Mouse (Mus musculus): ENCODE measurements around the gene Tmem231. TPM values are rescaled to one million over a fixed set of nuclear protein-coding genes. Genes with fewer than 3 reads are reported as not detected.

Tmem231 gene
- polyA plus RNA-seq, 1 experiment from 2014 or later = 18.6 TPM

DNA sequence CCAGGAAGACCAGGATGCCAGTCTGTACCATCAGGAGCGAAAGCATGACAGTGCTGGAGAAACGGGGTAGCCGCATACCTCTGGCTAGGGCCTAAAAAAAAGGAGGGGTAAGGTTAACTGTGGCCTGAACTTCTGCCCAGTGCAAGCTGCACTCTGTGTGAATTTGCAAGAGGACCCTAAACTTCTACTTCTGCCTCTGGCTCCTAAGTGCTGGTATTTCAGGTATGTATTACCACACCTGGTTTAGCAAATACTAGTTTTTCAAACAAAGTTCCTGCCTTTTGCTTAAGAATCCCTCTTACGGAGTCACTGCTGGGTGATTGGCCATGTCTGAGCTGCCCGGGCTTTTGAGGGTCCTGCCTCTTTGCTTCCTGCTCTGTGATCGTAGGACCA, 42.8 kb downstream of the Tmem231 start:
- WGBS = 61% methylated on average over 6 of the region's 6 CpGs

DNA sequence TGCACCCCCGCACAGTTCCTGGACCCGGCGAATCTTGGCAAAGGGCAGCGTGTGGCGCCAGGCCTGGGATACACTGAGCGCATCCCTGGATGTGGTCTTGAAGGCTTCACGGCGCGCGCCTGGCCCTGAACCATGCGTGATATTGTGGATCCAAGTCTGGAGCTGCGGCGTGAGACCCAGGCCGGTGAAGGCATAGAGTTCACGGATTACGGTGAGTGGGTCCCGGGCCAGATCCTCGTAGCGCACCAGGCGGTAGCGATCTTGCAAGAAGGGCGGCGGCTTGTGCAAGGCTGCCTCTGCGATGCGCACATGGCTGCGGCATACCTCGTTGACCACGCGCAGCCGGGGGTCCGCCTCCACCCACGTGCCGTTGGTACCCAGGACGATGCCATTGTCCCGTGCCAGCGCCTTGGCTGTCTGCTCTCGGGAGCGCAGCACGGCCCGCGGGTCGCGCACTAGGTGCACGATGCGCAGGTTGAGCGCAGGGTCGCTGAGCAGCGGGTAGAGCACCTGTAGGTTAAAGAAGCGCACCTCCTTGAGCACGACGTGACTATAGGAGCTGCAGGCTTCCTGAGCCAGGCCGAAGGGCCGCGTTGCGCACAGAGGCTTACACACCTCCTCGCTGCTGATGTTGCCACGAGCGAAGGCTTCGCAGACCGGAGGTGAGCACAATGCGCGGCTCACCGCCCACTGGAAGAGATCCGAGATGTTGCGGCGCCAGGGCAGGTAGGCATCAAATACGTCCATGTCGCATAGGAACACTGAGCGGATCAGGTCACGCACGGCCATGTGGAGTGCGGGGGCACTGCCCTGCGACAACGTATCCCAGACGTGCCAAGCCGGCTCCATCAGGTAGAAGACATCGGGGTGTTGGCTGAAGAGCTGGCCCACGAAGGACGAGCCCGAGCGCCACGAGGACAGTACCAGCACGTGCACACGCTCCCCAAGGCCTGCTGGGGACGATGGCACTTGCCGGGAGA, 43.5 kb downstream of the Tmem231 start:
- Histone ChIP-seq H3K9me3 (no peaks in the 10 kb centered on the region), H3K9ac (no peak overlapping the region), H3K36me3 (replicated peaks) (no peaks in the 10 kb centered on the region), H3K4me2 (peak overlapping the region; percentile 45), H3K27ac (no peak overlapping the region), H3K27me3 (peaks cover 49% of the 10 kb centered on the region), H3K4me3 (replicated peaks) (peak overlapping the region; percentile 28), H3K4me1 (peaks cover 7% of the 10 kb centered on the region; the same call in 1 of the 2 replicates)
- ATAC-seq (ENCODE audit: low FRiP score) = no peak
- 9% methylated on average over 86 of the region's 86 CpGs for WGBS

More for the DNA sequence above, 42.8 kb downstream of the Tmem231 start:
- H3K4me1 ChIP-seq = peaks cover 7% of the 10 kb centered on the region; the same call in 1 of the 2 replicates
- H3K9ac ChIP-seq = no peak overlapping the region
- no peak overlapping the region for H3K27ac ChIP-seq
- H3K27me3 ChIP-seq = peaks cover 49% of the 10 kb centered on the region
- no peak for ATAC-seq (ENCODE audit: low FRiP score)
- no peak overlapping the region for H3K4me2 ChIP-seq
- H3K9me3 ChIP-seq = no peaks in the 10 kb centered on the region
- H3K36me3 ChIP-seq (replicated peaks) = no peaks in the 10 kb centered on the region
- no peak overlapping the region; the same call in 1 of the 2 replicates for H3K4me3 ChIP-seq (replicated peaks)

DNA sequence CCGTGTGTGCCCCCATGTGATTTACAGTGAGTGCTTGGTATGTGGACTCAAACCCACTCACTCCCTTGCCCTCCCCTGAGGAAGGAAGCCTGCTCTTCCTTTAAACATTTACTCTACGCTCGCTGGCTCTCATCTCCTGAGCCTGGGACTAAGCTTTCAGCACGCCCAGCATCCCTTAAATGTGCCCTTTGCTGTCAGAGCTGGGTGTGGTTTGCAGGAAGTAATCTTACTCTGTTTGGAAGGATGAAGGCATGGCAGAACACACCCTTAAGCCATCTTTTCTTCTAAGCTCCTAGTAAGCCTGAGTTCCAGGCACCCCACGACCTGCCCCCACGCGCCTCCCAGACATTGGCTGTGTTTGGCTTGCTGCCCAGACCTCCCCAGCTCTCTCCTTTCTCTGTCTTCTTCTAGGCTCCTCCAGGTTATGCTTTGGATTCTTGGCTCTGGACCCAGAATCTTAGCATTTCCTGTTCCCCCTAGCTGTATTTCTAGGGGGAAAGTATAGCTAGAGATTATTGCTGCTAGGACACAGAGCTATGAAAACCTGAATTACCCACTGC, 45.5 kb downstream of the Tmem231 start:
- H3K27me3 ChIP-seq = peaks cover 49% of the 10 kb centered on the region
- H3K4me1 ChIP-seq = peaks cover 7% of the 10 kb centered on the region; the same call in 1 of the 2 replicates
- H3K9me3 ChIP-seq = no peaks in the 10 kb centered on the region
- no peak for ATAC-seq (ENCODE audit: low FRiP score)
- H3K27ac ChIP-seq = no peak overlapping the region
- no peak overlapping the region for H3K9ac ChIP-seq
- H3K4me3 ChIP-seq (replicated peaks) = no peak overlapping the region
- no peak overlapping the region for H3K4me2 ChIP-seq
- H3K36me3 ChIP-seq (replicated peaks) = no peaks in the 10 kb centered on the region
- 48% methylated on average over 7 of the region's 7 CpGs for WGBS

DNA sequence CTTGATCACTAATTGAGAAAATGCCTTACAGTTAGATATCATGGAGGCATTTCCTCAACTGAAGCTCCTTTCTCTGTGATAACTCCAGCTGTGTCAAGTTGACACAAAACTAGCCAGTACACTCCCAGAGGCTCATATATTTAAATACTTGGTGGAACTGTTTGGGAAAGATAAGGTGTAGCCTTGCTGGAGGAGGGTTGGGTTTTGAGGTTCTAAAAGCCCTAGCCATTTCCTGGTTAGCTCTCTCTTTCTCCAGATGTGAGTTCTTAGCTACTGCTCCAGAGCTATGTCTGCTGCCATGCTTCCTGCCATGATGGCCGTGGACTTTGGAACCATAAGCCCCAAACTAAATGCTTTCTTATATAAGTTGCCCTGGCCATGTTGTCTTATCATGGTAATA, 46.2 kb downstream of the Tmem231 start:
- H3K4me3 ChIP-seq (replicated peaks) = no peak overlapping the region
- ATAC-seq (ENCODE audit: low FRiP score) = no peak
- H3K27ac ChIP-seq = no peak overlapping the region
- H3K9ac ChIP-seq = no peak overlapping the region
- peaks cover 47% of the 10 kb centered on the region for H3K27me3 ChIP-seq
- H3K9me3 ChIP-seq = no peaks in the 10 kb centered on the region
- peaks cover 7% of the 10 kb centered on the region; the same call in 1 of the 2 replicates for H3K4me1 ChIP-seq
- 89% methylated on average over 1 of the region's 1 CpGs for WGBS
- H3K4me2 ChIP-seq = no peak overlapping the region
- H3K36me3 ChIP-seq (replicated peaks) = no peaks in the 10 kb centered on the region

DNA sequence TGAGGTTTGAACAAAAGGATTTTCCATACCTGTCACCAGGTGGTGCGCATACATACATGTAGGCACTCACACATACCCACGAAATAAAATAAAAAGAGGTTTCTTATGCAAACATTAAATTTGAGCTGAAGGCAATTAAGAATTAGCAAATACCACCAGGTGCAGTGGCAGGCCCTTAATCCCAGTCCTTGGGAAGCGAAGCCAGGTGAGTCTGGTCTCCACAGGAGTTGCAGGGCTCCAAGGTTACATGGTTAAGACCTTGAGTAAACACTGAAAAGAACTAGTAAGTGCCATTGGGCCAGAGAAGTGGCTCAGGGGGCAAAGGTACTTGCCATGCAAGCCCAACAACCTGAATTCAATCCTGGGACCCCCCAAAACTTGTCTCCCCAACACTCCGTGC, 50.1 kb downstream of the Tmem231 start:
- H3K27me3 ChIP-seq = peaks cover 8% of the 10 kb centered on the region
- H3K4me3 ChIP-seq (replicated peaks) = no peak overlapping the region
- H3K36me3 ChIP-seq (replicated peaks) = no peaks in the 10 kb centered on the region
- H3K4me2 ChIP-seq = no peak overlapping the region
- no peak overlapping the region for H3K9ac ChIP-seq
- no peaks in the 10 kb centered on the region for H3K9me3 ChIP-seq
- no peak for ATAC-seq (ENCODE audit: low FRiP score)
- no peaks in the 10 kb centered on the region for H3K4me1 ChIP-seq
- WGBS = 88% methylated on average over 4 of the region's 4 CpGs
- no peak overlapping the region for H3K27ac ChIP-seq

DNA sequence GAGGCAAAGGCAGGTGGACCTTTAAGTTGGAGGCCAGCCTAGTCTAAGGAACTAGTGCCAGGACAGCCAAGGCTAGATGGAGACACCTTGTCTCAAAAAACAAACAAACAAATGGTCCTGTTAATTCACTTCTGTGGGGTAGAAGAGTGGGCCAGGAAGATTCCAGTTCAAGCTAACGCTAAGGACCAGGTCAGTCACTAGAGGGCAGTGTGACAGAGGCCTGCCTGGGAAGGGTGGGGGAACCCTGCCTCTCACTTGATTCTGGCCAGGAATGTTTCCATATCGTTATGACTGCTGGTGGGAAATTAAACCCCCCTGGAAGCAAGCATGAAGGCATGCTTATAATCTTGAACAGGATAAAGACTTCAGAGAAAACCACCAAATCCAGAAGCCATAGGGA, 52.1 kb downstream of the Tmem231 start:
- WGBS = 7% methylated on average over 2 of the region's 2 CpGs
- no peak overlapping the region for H3K9ac ChIP-seq
- no peak for ATAC-seq (ENCODE audit: low FRiP score)
- no peaks in the 10 kb centered on the region for H3K4me1 ChIP-seq
- H3K27me3 ChIP-seq = no peaks in the 10 kb centered on the region; the same call in 1 of the 2 replicates
- H3K27ac ChIP-seq = no peak overlapping the region
- no peak overlapping the region for H3K4me3 ChIP-seq (replicated peaks)
- H3K4me2 ChIP-seq = no peak overlapping the region
- H3K36me3 ChIP-seq (replicated peaks) = no peaks in the 10 kb centered on the region
- H3K9me3 ChIP-seq = no peaks in the 10 kb centered on the region

DNA sequence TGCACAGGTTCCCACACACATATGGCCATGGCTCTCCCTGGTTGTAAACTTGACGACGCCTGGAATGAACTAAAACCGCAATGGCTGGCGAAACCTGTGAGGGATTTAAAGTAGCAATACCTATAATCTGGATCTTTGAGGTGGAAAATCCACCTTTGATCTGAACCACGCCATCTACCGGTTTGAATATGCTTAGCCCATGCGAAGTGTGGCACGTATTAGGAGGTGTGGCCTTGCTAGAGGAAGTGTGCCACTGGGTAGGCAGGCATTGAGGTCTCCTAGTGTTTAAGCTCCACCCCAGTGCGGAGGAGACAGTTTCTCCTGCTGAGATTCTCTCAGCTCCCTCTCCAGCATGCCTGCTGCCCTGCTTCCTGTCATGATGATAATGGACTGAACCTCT, 56.0 kb downstream of the Tmem231 start:
- Histone ChIP-seq H3K4me2 (no peak overlapping the region), H3K27ac (no peak overlapping the region), H3K9me3 (no peaks in the 10 kb centered on the region), H3K27me3 (no peaks in the 10 kb centered on the region), H3K4me3 (replicated peaks) (no peak overlapping the region), H3K9ac (no peak overlapping the region), H3K36me3 (replicated peaks) (no peaks in the 10 kb centered on the region), H3K4me1 (peaks cover 7% of the 10 kb centered on the region)
- ATAC-seq (ENCODE audit: low FRiP score) = no peak
- 67% methylated on average over 9 of the region's 9 CpGs for WGBS

DNA sequence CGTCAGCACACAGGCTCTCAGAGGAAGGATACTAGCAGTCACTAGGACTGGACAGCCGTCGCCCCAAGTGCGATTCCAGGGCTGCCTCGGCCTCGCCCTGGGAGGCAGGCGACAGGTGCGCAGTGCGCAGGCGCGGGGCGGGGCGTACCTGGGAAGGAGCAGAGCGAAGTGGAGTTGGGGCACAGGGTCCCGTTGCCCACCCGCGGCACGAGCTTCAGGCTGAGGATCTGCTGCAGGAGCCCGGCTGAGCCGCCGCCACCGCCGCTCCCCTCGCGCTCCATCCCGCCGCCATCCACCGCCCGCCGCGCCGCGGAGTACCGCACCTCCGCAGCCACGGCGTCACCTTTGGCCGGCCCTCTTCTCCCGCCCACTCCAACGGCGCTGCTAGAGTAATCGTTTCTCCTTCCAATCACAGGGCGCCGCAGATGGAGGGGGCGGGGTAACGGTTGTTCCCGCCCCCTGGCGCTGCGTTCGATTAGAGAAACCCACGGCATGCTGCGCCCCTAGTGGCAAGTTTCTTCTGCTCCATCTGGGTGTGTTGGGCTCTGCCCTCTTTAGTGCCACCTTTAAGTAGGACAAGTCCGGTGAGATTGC, 57.2 kb downstream of the Tmem231 start, which contains the start of gene Tmem170:
Gene Tmem170 (minus strand): TSS at position 396 of the 594 bp plus-strand sequence.
- Histone ChIP-seq H3K9me3 (no peaks in the 10 kb centered on the region), H3K4me2 (peak within 1 kb of the TSS; percentile 79), H3K4me1 (peaks cover 7% of the 10 kb centered on the region), H3K4me3 (replicated peaks) (peak within 1 kb of the TSS; percentile 83), H3K9ac (peak within 1 kb of the TSS; percentile 66), H3K36me3 (replicated peaks) (no peaks in the 10 kb centered on the region), H3K27ac (peak within 1 kb of the TSS; percentile 63), H3K27me3 (no peaks in the 10 kb centered on the region)
- ATAC-seq (ENCODE audit: low FRiP score) = peak; percentile 99
- WGBS = under 1% methylated on average over 43 of the region's 53 CpGs

DNA sequence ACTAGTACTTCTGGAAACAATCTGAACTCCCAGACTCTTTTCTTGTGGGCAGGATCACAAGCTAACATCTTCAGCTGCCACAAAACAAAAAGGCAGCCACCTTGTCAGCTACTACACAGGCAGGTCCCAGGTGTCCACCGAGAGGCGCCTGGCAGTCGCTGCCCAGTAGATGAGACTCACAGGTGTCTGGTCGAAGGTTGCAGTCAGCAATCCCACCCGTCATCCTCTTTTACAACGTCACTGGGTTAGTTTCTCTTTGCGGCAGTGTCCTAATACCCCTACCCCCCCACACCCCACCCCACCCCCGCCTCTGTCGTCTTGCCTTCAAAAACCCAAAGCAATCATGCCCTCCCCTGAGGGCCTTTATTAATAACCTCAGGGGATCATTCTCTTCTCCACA, 57.9 kb downstream of the Tmem231 start:
- H3K27me3 ChIP-seq = no peaks in the 10 kb centered on the region
- peak overlapping the region; percentile 66 for H3K9ac ChIP-seq
- peak overlapping the region; percentile 83 for H3K4me3 ChIP-seq (replicated peaks)
- no peak for ATAC-seq (ENCODE audit: low FRiP score)
- no peak overlapping the region for H3K27ac ChIP-seq
- peak overlapping the region; percentile 79 for H3K4me2 ChIP-seq
- H3K4me1 ChIP-seq = peaks cover 7% of the 10 kb centered on the region
- 22% methylated on average over 9 of the region's 9 CpGs for WGBS
- no peaks in the 10 kb centered on the region for H3K9me3 ChIP-seq
- H3K36me3 ChIP-seq (replicated peaks) = no peaks in the 10 kb centered on the region

DNA sequence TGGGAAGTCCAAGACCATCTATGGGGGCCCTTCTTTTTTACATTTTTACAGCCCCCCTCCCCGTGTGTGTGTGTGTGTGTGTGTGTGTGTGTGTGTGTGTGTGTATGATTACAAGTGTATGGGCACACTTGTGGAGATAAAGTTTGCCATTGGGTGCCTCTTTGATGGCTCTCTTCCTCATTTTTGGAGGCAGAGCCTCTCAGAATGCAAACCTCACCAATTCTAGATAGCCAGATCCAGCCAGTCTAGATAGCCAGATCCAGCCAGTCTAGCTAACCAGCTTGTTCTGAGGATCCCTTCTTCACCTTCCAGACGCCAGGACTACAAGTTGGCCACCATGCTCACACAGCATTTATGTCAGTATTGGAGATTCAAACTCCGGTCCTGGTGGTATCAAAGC, 62.4 kb downstream of the Tmem231 start:
- Histone ChIP-seq H3K9ac (no peak overlapping the region), H3K27ac (no peak overlapping the region), H3K9me3 (no peaks in the 10 kb centered on the region), H3K36me3 (replicated peaks) (no peaks in the 10 kb centered on the region), H3K4me3 (replicated peaks) (no peak overlapping the region), H3K4me2 (no peak overlapping the region), H3K27me3 (no peaks in the 10 kb centered on the region), H3K4me1 (peaks cover 7% of the 10 kb centered on the region)
- no peak for ATAC-seq (ENCODE audit: low FRiP score)
- WGBS = 88% methylated on average over 3 of the region's 3 CpGs

DNA sequence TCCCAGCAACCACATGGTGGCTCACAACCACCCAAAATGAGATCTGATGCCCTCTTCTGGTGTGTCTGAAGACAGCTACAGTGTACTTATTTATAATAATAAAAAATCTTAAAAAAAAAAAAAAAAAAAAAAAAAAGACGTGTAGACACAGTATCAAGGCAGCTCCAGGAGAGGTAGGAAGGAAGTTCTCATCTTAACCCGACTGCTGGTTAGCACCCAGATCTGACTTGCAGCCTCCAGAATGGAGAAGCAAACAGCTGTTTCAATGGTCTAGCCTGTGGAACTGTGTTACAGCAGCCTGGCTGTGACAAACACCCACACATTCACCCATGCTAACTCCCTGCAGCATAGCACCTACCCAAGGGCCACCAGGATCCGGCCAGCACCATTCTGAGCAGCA, 63.3 kb downstream of the Tmem231 start:
- WGBS = 94% methylated on average over 2 of the region's 3 CpGs

DNA sequence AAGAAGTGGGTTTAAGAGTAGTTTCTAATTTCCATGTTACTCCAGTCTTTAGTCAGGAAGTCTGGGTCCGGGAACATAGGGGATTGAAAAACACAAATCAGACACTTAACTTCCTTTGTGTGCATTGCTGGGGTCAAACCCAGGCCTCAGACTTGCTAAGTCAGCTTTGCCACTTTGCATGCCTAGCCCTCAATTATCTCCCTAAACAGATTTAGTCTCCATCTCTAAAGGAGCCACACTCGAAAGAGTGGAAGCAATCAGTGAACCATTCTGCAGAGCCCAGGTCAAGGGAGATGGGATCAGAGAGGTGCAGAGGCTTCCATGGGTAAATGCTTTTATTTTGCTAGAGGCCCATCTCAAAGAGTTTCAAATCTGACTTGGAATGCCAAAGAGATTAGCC, 65.0 kb downstream of the Tmem231 start:
- Histone ChIP-seq H3K9ac (no peak overlapping the region), H3K4me2 (no peak overlapping the region), H3K36me3 (replicated peaks) (peaks cover 10% of the 10 kb centered on the region), H3K9me3 (no peaks in the 10 kb centered on the region), H3K27ac (no peak overlapping the region), H3K27me3 (no peaks in the 10 kb centered on the region), H3K4me3 (replicated peaks) (no peak overlapping the region), H3K4me1 (no peaks in the 10 kb centered on the region)
- WGBS = 49% methylated on average over 2 of the region's 2 CpGs
- ATAC-seq (ENCODE audit: low FRiP score) = no peak

More for the DNA sequence above, 63.3 kb downstream of the Tmem231 start:
- Histone ChIP-seq H3K36me3 (replicated peaks) (peaks cover 7% of the 10 kb centered on the region), H3K9ac (no peak overlapping the region), H3K4me1 (no peaks in the 10 kb centered on the region), H3K27ac (no peak overlapping the region), H3K27me3 (no peaks in the 10 kb centered on the region), H3K4me3 (replicated peaks) (no peak overlapping the region), H3K9me3 (no peaks in the 10 kb centered on the region), H3K4me2 (no peak overlapping the region)
- no peak for ATAC-seq (ENCODE audit: low FRiP score)
